Mouse (Mus musculus) heart, embryonic 10.5 days (tissue): ENCODE measurements at regions not wholly inside any gene's neighbourhood (a gene's known extent, or its start where the extent isn't known, plus 50 kb on each side); places are given as distances from the start of the nearest gene placed in this dataset.

Source experiments
- DNase-seq: peaks from one replicate; pipeline ENCODE4 v3.0.0-alpha.2; 2017; ENCODE audit warnings: low spot score
- H3K27ac ChIP-seq: fragments of 300-500 bp; sonication (generic); 2 replicates; pipeline ENCODE4 v1.5.1; 2016; ENCODE audit warnings: mild to moderate bottlenecking
- H3K27me3 ChIP-seq: fragments of 300-500 bp; sonication (generic); 2 replicates; pipeline ENCODE4 v1.6.1; 2016; ENCODE audit warnings: mild to moderate bottlenecking; ENCODE audit not compliant: poor library complexity, insufficient read depth, severe bottlenecking
- H3K36me3 ChIP-seq: fragments of 300-500 bp; sonication (generic); 2 replicates; pipeline ENCODE4 v1.6.1; 2016; ENCODE audit warnings: mild to moderate bottlenecking, moderate library complexity
- H3K4me1 ChIP-seq: fragments of 300-500 bp; sonication (generic); 2 replicates; pipeline ENCODE4 v1.6.1; 2016; ENCODE audit warnings: mild to moderate bottlenecking
- H3K4me3 ChIP-seq: fragments of 300-500 bp; sonication (generic); 2 replicates; pipeline ENCODE4 v1.5.1; 2016; ENCODE audit warnings: mild to moderate bottlenecking, moderate library complexity
- H3K9me3 ChIP-seq: fragments of 300-500 bp; sonication (generic); 2 replicates; pipeline ENCODE4 v1.6.1; 2016; ENCODE audit warnings: mild to moderate bottlenecking, moderate library complexity
- WGBS: fragments of 180-500 bp; shearing (Covaris S2); methylation state at CpG from one replicate; pipeline ENCODE4 v1.1.7; 2016; 5-methylcytosine and 5-hydroxymethylcytosine counted together

GRCm38 (mm10) chr12:58901931-58902330 lies 109.9 kb downstream of the Sec23a start:
- DNase-seq, result no peak
- Histone ChIP-seq H3K4me1 (no peaks in the 10 kb centered on the region), H3K9me3 (no peaks in the 10 kb centered on the region), H3K4me3 (no peak overlapping the region), H3K36me3 (no peaks in the 10 kb centered on the region), H3K27me3 (no peaks in the 10 kb centered on the region), H3K27ac (no peak overlapping the region)
- WGBS, result 78% methylated on average over 3 of the region's 3 CpGs

- Histone ChIP-seq H3K9me3 (no peaks in the 10 kb centered on the region), H3K27ac (no peak overlapping the region), H3K36me3 (no peaks in the 10 kb centered on the region), H3K4me3 (no peak overlapping the region), H3K27me3 (no peaks in the 10 kb centered on the region), H3K4me1 (no peaks in the 10 kb centered on the region)
- DNase-seq, result no peak
- WGBS, result 77% methylated on average over 2 of the region's 2 CpGs
Observed at GRCm38 (mm10) chr12:58875808-58876207, 136.0 kb downstream of the Sec23a start.

GRCm38 (mm10) chr12:58872465-58872864 lies 139.4 kb downstream of the Sec23a start:
- H3K27me3 ChIP-seq, result no peaks in the 10 kb centered on the region
- no peak overlapping the region for H3K4me3 ChIP-seq
- H3K27ac ChIP-seq, result no peak overlapping the region
- DNase-seq, result no peak
- no peaks in the 10 kb centered on the region for H3K9me3 ChIP-seq
- no peaks in the 10 kb centered on the region for H3K4me1 ChIP-seq
- H3K36me3 ChIP-seq, result no peaks in the 10 kb centered on the region

GRCm38 (mm10) chr12:58856498-58856897 lies 155.3 kb downstream of the Sec23a start:
- Histone ChIP-seq H3K27me3 (no peaks in the 10 kb centered on the region), H3K9me3 (no peaks in the 10 kb centered on the region), H3K4me1 (no peaks in the 10 kb centered on the region), H3K4me3 (no peak overlapping the region), H3K27ac (no peak overlapping the region), H3K36me3 (no peaks in the 10 kb centered on the region)
- no peak for DNase-seq
- 60% methylated on average over 2 of the region's 2 CpGs for WGBS

GRCm38 (mm10) chr12:58851677-58852385 lies 160.0 kb downstream of the Sec23a start:
- H3K4me3 ChIP-seq, result no peak overlapping the region
- 72% methylated on average over 6 of the region's 6 CpGs for WGBS
- DNase-seq, result no peak
- no peaks in the 10 kb centered on the region for H3K4me1 ChIP-seq
- no peaks in the 10 kb centered on the region for H3K27me3 ChIP-seq
- no peaks in the 10 kb centered on the region for H3K9me3 ChIP-seq
- no peak overlapping the region for H3K27ac ChIP-seq
- no peaks in the 10 kb centered on the region for H3K36me3 ChIP-seq

- Histone ChIP-seq H3K36me3 (no peaks in the 10 kb centered on the region), H3K27ac (no peak overlapping the region), H3K4me1 (no peaks in the 10 kb centered on the region), H3K9me3 (no peaks in the 10 kb centered on the region), H3K4me3 (no peak overlapping the region), H3K27me3 (no peaks in the 10 kb centered on the region)
- no peak for DNase-seq
- 59% methylated on average over 1 of the region's 1 CpGs for WGBS
Observed at GRCm38 (mm10) chr12:58829656-58830055, 182.2 kb downstream of the Sec23a start.

GRCm38 (mm10) chr12:58827864-58828263 lies 184.0 kb downstream of the Sec23a start:
- Histone ChIP-seq H3K9me3 (no peaks in the 10 kb centered on the region), H3K27me3 (no peaks in the 10 kb centered on the region), H3K4me1 (0 out of 2 replicates have a peak, but pooled peaks cover 2% of the 10 kb centered on the region), H3K27ac (no peak overlapping the region), H3K4me3 (no peak overlapping the region), H3K36me3 (no peaks in the 10 kb centered on the region)
- DNase-seq, result no peak

- H3K27ac ChIP-seq, result no peak overlapping the region
- H3K27me3 ChIP-seq, result no peaks in the 10 kb centered on the region
- no peak overlapping the region for H3K4me3 ChIP-seq
- 0 out of 2 replicates have a peak, but pooled peaks cover 2% of the 10 kb centered on the region for H3K4me1 ChIP-seq
- no peaks in the 10 kb centered on the region for H3K9me3 ChIP-seq
- no peaks in the 10 kb centered on the region for H3K36me3 ChIP-seq
- WGBS, result 86% methylated on average over 7 of the region's 7 CpGs
- no peak for DNase-seq
Observed at GRCm38 (mm10) chr12:58825139-58825921, 186.5 kb downstream of the Sec23a start.

- WGBS, result 40% methylated on average over 3 of the region's 3 CpGs
- H3K27ac ChIP-seq, result no peak overlapping the region
- no peak for DNase-seq
- no peaks in the 10 kb centered on the region for H3K36me3 ChIP-seq
- no peaks in the 10 kb centered on the region for H3K9me3 ChIP-seq
- H3K4me3 ChIP-seq, result no peak overlapping the region
- H3K27me3 ChIP-seq, result no peaks in the 10 kb centered on the region
- H3K4me1 ChIP-seq, result 0 out of 2 replicates have a peak, but pooled peaks cover 2% of the 10 kb centered on the region
Observed at GRCm38 (mm10) chr12:58822971-58823370, 188.8 kb downstream of the Sec23a start.

GRCm38 (mm10) chr12:58804068-58804467 lies 207.7 kb downstream of the Sec23a start:
- no peaks in the 10 kb centered on the region for H3K9me3 ChIP-seq
- no peaks in the 10 kb centered on the region for H3K27me3 ChIP-seq
- no peak for DNase-seq
- no peaks in the 10 kb centered on the region for H3K36me3 ChIP-seq
- no peak overlapping the region for H3K4me3 ChIP-seq
- H3K4me1 ChIP-seq, result no peaks in the 10 kb centered on the region
- H3K27ac ChIP-seq, result no peak overlapping the region
- 66% methylated on average over 6 of the region's 6 CpGs for WGBS

- Histone ChIP-seq H3K9me3 (no peaks in the 10 kb centered on the region), H3K4me3 (no peak overlapping the region), H3K36me3 (no peaks in the 10 kb centered on the region), H3K27ac (no peak overlapping the region), H3K27me3 (no peaks in the 10 kb centered on the region), H3K4me1 (no peaks in the 10 kb centered on the region)
- WGBS, result 37% methylated on average over 4 of the region's 4 CpGs
- peak; percentile 87 for DNase-seq
Observed at GRCm38 (mm10) chr12:58802410-58802809, 209.4 kb downstream of the Sec23a start.
